Mouse (Mus musculus) ovary, postnatal 10 days (tissue): ENCODE measurements around the gene Rbp1.

Source experiments
- DNase-seq: peaks from one replicate; pipeline ENCODE4 v3.0.0; 2022; ENCODE audit warnings: low spot score

Rbp1 gene

GRCm38 (mm10) chr9:98422656-98423055 is at the start of gene Rbp1:
Gene Rbp1, plus strand, starts transcription at chr9:98422961.
- DNase-seq, result no peak

GRCm38 (mm10) chr9:98373358-98373757 is 49.4 kb upstream of the Rbp1 start:
- DNase-seq, result no peak

GRCm38 (mm10) chr9:98374897-98375296 is 47.9 kb upstream of the Rbp1 start:
- DNase-seq, result no peak

- no peak for DNase-seq
These were observed 47.2 kb upstream of the Rbp1 start for GRCm38 (mm10) chr9:98375329-98376170.

GRCm38 (mm10) chr9:98379736-98380135 is 43.0 kb upstream of the Rbp1 start:
- no peak for DNase-seq

GRCm38 (mm10) chr9:98380593-98380992 is 42.2 kb upstream of the Rbp1 start:
- no peak for DNase-seq

GRCm38 (mm10) chr9:98387741-98388632 is 34.8 kb upstream of the Rbp1 start:
- DNase-seq, result no peak

GRCm38 (mm10) chr9:98388633-98388965 is 34.2 kb upstream of the Rbp1 start:
- no peak for DNase-seq

GRCm38 (mm10) chr9:98393496-98393895 is 29.3 kb upstream of the Rbp1 start:
- no peak for DNase-seq

GRCm38 (mm10) chr9:98397211-98397610 is 25.6 kb upstream of the Rbp1 start:
- no peak for DNase-seq

GRCm38 (mm10) chr9:98397866-98398265 is 24.9 kb upstream of the Rbp1 start:
- no peak for DNase-seq

- no peak for DNase-seq
These were observed 22.4 kb upstream of the Rbp1 start for GRCm38 (mm10) chr9:98400185-98400894.

- DNase-seq, result no peak
These were observed 21.1 kb upstream of the Rbp1 start for GRCm38 (mm10) chr9:98401611-98402010.

GRCm38 (mm10) chr9:98407771-98408170 is 15.0 kb upstream of the Rbp1 start:
- no peak for DNase-seq

- DNase-seq, result no peak
These were observed 13.6 kb upstream of the Rbp1 start for GRCm38 (mm10) chr9:98409137-98409536.

- no peak for DNase-seq
These were observed 7.3 kb upstream of the Rbp1 start for GRCm38 (mm10) chr9:98415427-98415826.

- DNase-seq, result no peak
These were observed 4.8 kb upstream of the Rbp1 start for GRCm38 (mm10) chr9:98417919-98418318.

- DNase-seq, result no peak
These were observed 4.4 kb upstream of the Rbp1 start for GRCm38 (mm10) chr9:98418346-98418745.

- no peak for DNase-seq
These were observed 2.1 kb upstream of the Rbp1 start for GRCm38 (mm10) chr9:98420666-98421065.

GRCm38 (mm10) chr9:98421903-98422302 is 858 bp upstream of the Rbp1 start:
- no peak for DNase-seq

GRCm38 (mm10) chr9:98423691-98424090 is 930 bp downstream of the Rbp1 start:
- DNase-seq, result no peak

- no peak for DNase-seq
These were observed 1.5 kb downstream of the Rbp1 start for GRCm38 (mm10) chr9:98424291-98424690.
